Mouse (Mus musculus) bone marrow macrophage, adult 2 months (primary cell): ENCODE results near the gene Mr1.

Experiments used
- CTCF ChIP-seq: IDR thresholded peaks from 2 replicates; pipeline ENCODE4 v1.5.1; 2012; ENCODE audit warnings: low read depth, mild to moderate bottlenecking, low read length, moderate library complexity
- POLR2A ChIP-seq: IDR thresholded peaks from 2 replicates; pipeline ENCODE4 v1.6.1; 2012; ENCODE audit warnings: mild to moderate bottlenecking, low read depth, low read length, borderline replicate concordance

DNA sequence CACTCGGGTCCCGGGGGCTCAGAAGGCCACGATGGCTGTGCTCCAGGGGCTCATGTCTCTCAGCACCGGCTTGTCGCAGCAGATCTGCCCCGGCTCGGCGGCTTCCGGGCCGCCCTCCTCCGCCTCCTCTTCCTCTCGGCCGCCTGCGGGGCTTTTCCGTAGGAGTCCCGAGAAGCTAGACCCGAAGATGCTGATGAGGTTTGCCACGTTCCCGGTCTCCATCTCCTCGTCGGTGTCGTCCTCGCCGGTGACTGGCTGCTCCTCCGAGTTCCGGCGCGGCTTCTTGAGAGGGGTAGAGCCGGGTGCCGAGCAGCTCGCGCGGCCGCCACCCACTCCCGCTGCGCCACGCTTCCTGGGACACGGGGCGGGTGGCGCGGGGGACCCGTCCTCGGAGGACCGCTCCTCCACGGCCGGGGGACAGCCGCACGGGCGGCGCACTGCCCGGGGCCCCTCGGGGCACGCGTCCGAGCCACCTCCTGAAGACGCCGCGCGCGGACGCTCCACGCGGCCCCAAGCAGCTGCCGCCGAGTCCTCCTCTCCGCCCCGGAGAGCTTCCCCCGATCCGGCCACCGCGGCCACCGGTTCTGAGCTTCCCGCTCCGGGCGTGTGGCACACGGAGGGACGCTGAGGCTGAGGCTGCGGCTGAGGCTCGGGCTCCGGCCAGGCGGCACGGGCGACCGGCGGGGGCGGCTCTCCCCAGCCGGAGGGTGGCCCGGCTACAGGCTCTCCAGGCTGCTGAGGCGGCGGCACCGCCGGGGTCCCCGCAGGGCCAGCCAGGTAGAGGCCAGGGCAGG lies 47.9 kb downstream of the Mr1 start:
- TF ChIP-seq CTCF (no peak), POLR2A (no peak)
